Mouse (Mus musculus): ENCODE data around the gene Olfr1428. TPM values are rescaled to one million over a fixed set of nuclear protein-coding genes. Genes with fewer than 3 reads are reported as not detected.

Olfr1428 gene
- not detected in 2 replicates for polyA plus RNA-seq (2015; fragmentation: Nextera tagmentation; extraction: Ambion mirVana)

DNA sequence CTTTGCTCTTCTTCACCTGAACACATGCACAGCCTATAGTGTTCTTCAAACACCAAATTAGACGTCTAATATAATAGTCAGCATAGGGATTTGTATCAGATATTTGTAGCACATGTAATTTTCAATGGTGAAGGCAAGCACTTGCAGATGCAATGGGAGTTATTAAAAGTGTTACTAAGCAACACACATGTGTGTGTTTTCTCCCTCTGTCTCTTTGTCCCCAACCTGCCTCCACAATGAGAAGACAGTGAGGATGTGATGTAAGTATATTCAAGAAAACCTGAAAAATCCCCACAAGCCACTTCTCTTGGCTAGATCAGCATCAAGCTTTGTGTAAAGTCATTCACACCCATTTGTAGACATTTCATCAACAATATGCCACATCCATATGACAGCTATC lies at the start of gene Olfr1428:
Olfr1428 (minus strand) TSS at position 101 of the 400 bp plus-strand sequence.

DNA sequence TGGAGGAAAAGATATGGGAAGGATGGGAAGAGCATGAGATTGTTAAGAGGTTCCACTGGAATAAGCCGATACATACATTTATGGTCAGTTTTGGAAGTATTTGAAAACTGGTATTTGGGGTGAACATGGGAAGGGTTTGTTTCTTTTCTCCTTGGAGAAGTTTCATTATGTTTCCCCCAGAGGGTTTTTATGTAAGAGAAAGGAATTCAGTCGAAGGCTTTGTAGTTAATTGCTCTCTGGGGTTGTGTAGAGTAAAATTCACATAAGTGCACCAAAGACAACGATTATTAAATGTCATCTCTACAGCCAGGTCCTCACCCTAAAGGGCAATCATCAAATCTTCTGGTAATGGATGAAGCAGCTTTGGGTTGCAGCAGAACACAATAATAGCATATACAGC lies 7.4 kb upstream of the Olfr1428 start, which contains the start of gene Olfr76:
Olfr76 (minus strand) TSS at position 101 of the 400 bp plus-strand sequence.

DNA sequence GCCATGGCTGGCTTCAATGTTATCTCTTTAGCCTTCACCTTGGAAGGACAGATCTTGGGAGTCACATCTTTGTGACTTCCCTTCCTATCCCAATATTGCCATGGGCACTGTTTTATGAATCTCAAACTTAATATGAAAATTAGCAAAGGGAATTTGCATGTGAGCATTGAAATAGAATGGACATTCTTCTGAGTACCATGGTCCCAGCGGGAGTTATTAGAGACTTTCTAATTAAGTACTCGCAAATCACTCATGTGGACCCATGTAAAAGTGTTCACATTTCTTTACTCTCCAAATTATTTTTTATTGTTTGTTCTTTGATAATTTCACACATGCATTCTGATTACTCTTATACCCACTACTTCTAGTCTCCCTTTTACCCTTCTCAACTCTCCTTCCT lies 12.5 kb downstream of the Olfr1428 start, which contains the start of gene Olfr1427:
Olfr1427 (minus strand) TSS at position 101 of the 400 bp plus-strand sequence.

DNA sequence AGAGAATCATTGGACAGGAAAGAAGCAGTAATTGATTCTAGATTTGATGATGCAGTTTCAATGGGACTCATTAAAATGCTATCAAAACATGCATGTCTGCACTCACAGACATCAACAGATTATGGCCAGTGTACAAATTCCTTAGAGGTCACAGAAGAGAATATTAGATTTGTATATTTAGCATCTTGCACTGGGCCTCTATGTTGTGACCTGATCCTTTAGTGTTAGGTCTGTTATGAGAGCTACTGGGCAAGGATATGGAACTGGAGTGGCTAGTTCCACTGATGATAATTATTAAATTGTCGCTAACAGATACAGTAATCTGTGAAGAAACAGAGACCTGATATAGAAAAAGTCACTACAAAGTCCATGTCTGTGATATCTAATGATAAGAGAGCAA lies 23.8 kb downstream of the Olfr1428 start, which contains the start of gene Olfr1426:
Olfr1426 (minus strand) TSS at position 101 of the 400 bp plus-strand sequence.

DNA sequence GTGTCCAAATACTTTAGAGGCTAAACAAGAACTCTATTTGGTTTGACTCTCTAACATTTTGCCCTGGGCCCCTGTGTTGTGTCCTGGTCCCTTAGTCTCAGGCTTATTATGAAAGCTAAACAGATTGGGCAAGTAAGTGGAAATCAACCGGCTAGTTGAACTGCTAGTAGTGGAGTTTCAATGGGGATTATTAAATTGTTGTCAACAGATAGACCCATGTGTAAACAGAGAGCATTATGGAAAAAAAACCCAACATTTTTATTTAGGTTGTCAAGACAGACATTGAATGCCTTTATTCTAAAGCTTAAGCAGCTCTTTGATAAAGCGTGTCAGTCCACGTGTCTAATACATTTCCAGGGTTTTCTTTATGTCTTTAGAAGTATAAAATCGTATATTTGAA lies 38.1 kb downstream of the Olfr1428 start, which contains the start of gene Olfr1425:
Olfr1425 (minus strand) TSS at position 101 of the 400 bp plus-strand sequence.

DNA sequence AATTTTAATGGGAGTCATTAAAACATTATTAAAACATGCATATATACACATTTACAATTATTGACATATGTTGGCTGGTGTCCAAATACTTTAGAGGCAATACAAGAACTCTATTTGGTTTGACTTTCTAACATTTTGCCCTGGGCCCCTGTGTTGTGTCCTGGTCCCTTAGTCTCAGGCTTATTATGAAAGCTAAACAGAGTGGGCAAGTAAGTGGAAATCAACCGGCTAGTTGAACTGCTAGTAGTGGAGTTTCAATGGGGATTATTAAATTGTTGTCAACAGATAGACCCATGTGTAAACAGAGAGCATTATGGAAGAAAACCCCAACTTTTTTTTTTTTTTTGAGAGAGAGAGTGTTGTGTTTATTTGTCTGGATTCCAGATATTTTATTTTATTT lies 53.1 kb downstream of the Olfr1428 start, which contains the start of gene Olfr1424:
Olfr1424 (minus strand) TSS at position 101 of the 400 bp plus-strand sequence.

Other genes with a start within 250 kb of the Olfr1428 start
- gene Olfr1419, start 240.8 kb downstream of the Olfr1428 start, polyA plus RNA-seq (2015; fragmentation: Nextera tagmentation; extraction: Ambion mirVana): not detected in 2 replicates
- 0.08 TPM in 1 of 2 replicates, not detected in the other for gene Olfr1420, start 229.3 kb downstream of the Olfr1428 start, polyA plus RNA-seq (2015; fragmentation: Nextera tagmentation; extraction: Ambion mirVana)
- gene Patl1, start 203.5 kb downstream of the Olfr1428 start, polyA plus RNA-seq (2015; fragmentation: Nextera tagmentation; extraction: Ambion mirVana): 10.0 and 11.3 TPM in 2 replicates
- gene Osbp, start 150.0 kb downstream of the Olfr1428 start, polyA plus RNA-seq (2015; fragmentation: Nextera tagmentation; extraction: Ambion mirVana): 5.6 and 6.3 TPM in 2 replicates
- not detected in 2 replicates for gene Olfr1423, start 74.6 kb downstream of the Olfr1428 start, polyA plus RNA-seq (2015; fragmentation: Nextera tagmentation; extraction: Ambion mirVana)
- not detected in 2 replicates for gene Olfr1424, start 53.2 kb downstream of the Olfr1428 start, polyA plus RNA-seq (2015; fragmentation: Nextera tagmentation; extraction: Ambion mirVana)
- not detected in 2 replicates for gene Olfr1425, start 38.2 kb downstream of the Olfr1428 start, polyA plus RNA-seq (2015; fragmentation: Nextera tagmentation; extraction: Ambion mirVana)
- not detected in 2 replicates for gene Olfr1426, start 23.9 kb downstream of the Olfr1428 start, polyA plus RNA-seq (2015; fragmentation: Nextera tagmentation; extraction: Ambion mirVana)
- gene Olfr1427, start 12.6 kb downstream of the Olfr1428 start, polyA plus RNA-seq (2015; fragmentation: Nextera tagmentation; extraction: Ambion mirVana): not detected in 2 replicates
- gene Olfr76, start 7.3 kb upstream of the Olfr1428 start, polyA plus RNA-seq (2015; fragmentation: Nextera tagmentation; extraction: Ambion mirVana): not detected in 2 replicates
- not detected in 2 replicates for gene Olfr1555-ps1, start 54.2 kb upstream of the Olfr1428 start, polyA plus RNA-seq (2015; fragmentation: Nextera tagmentation; extraction: Ambion mirVana)
- gene Olfr1431, start 84.7 kb upstream of the Olfr1428 start, polyA plus RNA-seq (2015; fragmentation: Nextera tagmentation; extraction: Ambion mirVana): not detected in 2 replicates
- gene Olfr1432, start 116.7 kb upstream of the Olfr1428 start, polyA plus RNA-seq (2015; fragmentation: Nextera tagmentation; extraction: Ambion mirVana): not detected in 2 replicates
- gene Olfr262, start 125.8 kb upstream of the Olfr1428 start, polyA plus RNA-seq (2015; fragmentation: Nextera tagmentation; extraction: Ambion mirVana): not detected in 2 replicates
- gene Olfr235, start 145.1 kb upstream of the Olfr1428 start, polyA plus RNA-seq (2015; fragmentation: Nextera tagmentation; extraction: Ambion mirVana): not detected in 2 replicates
- gene Olfr1434, start 164.0 kb upstream of the Olfr1428 start, polyA plus RNA-seq (2015; fragmentation: Nextera tagmentation; extraction: Ambion mirVana): not detected in 2 replicates
- gene Olfr1436, start 183.2 kb upstream of the Olfr1428 start, polyA plus RNA-seq (2015; fragmentation: Nextera tagmentation; extraction: Ambion mirVana): not detected in 2 replicates
- not detected in 2 replicates for gene Olfr1437, start 209.2 kb upstream of the Olfr1428 start, polyA plus RNA-seq (2015; fragmentation: Nextera tagmentation; extraction: Ambion mirVana)
- not detected in 2 replicates for gene Olfr1438-ps1, start 220.0 kb upstream of the Olfr1428 start, polyA plus RNA-seq (2015; fragmentation: Nextera tagmentation; extraction: Ambion mirVana)

Data from skeletal muscle tissue, postnatal 0 days (tissue).